Mouse (Mus musculus): ENCODE data around the gene Itga6.

DNA sequence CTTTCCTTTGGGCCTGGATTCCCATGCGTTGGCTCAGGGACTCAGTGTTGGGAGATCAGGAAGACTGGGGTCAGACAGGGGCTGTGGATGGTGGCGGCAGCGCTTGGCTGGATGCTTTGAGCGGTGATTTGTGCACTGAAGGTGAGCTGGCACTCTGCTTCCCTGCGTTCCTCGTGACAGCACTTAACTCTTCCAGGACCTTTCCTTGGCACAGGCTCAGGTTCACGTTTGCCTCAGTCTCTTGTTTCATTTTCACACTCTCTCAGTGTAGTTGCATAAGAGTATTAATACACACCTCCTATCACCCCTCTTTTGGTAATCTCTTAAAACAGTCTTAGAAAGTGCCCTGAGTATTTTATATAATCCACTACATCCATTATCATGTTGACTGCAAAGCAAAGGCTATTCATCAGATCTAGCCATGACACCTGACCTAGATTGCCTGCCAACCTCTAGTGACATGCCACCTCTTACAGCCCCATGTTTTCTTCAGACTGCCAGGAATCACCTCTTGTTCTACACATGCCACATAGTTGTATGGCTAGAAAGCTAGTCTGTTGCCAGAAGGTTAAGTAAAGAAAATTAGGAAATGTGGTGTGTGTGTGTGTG lies 147.4 kb downstream of the Itga6 start:
- TF ChIP-seq CTCF (IDR thresholded peaks at IDR 0.05; ENCODE audit: low read depth, low read length) = no peak
- no peak for TF ChIP-seq POLR2A (IDR thresholded peaks at IDR 0.05; ENCODE audit: borderline replicate concordance, low read depth, low read length)
